Mouse (Mus musculus) midbrain, embryonic 10.5 days (tissue): Measurements from ENCODE around the gene N4bp3. TPM values are rescaled to one million over a fixed set of nuclear protein-coding genes. Genes with fewer than 3 reads are reported as not detected.
"Not testable (repeated sequence)": the region's sequence is repeated elsewhere in the genome, so short reads cannot be mapped to it uniquely, and the experiment has no call there.

Experiments
- DNase-seq: peaks from one replicate; pipeline ENCODE4 v3.0.0-alpha.2; 2017; ENCODE audit warnings: low spot score
- H3K27ac ChIP-seq: fragments of 300-500 bp; sonication (generic); replicated peaks from 2 replicates; pipeline ENCODE4 v1.5.1; 2016; ENCODE audit warnings: mild to moderate bottlenecking
- H3K27me3 ChIP-seq: fragments of 300-500 bp; sonication (generic); 2 replicates; pipeline ENCODE4 v1.6.1; 2016; ENCODE audit warnings: low read depth, mild to moderate bottlenecking; ENCODE audit not compliant: poor library complexity, severe bottlenecking
- H3K36me3 ChIP-seq: fragments of 300-500 bp; sonication (generic); 2 replicates; pipeline ENCODE4 v1.6.1; 2016; ENCODE audit warnings: mild to moderate bottlenecking, moderate library complexity
- H3K4me1 ChIP-seq: fragments of 300-500 bp; sonication (generic); 2 replicates; pipeline ENCODE4 v1.6.1; 2016
- H3K4me3 ChIP-seq: fragments of 300-500 bp; sonication (generic); 2 replicates; pipeline ENCODE4 v1.5.1; 2016; ENCODE audit warnings: mild to moderate bottlenecking, moderate library complexity
- H3K9me3 ChIP-seq: fragments of 300-500 bp; sonication (generic); replicated peaks from 2 replicates; pipeline ENCODE4 v1.6.1; 2016; ENCODE audit warnings: mild to moderate bottlenecking
- WGBS: fragments of 180-500 bp; shearing (Covaris S2); methylation state at CpG from one replicate; pipeline ENCODE4 v1.1.7; 2016; 5-methylcytosine and 5-hydroxymethylcytosine counted together
- polyA plus RNA-seq: library from polyadenylated mRNA; unstranded; fragments of >200 nt; fragmentation: Nextera tagmentation; extraction: Ambion mirVana; gene quantifications from 2 replicates; pipeline ENCODE4 v1.2.1, GENCODE M21; 2016

N4bp3 gene
- 16.9 and 21.7 TPM in 2 replicates for polyA plus RNA-seq

DNA sequence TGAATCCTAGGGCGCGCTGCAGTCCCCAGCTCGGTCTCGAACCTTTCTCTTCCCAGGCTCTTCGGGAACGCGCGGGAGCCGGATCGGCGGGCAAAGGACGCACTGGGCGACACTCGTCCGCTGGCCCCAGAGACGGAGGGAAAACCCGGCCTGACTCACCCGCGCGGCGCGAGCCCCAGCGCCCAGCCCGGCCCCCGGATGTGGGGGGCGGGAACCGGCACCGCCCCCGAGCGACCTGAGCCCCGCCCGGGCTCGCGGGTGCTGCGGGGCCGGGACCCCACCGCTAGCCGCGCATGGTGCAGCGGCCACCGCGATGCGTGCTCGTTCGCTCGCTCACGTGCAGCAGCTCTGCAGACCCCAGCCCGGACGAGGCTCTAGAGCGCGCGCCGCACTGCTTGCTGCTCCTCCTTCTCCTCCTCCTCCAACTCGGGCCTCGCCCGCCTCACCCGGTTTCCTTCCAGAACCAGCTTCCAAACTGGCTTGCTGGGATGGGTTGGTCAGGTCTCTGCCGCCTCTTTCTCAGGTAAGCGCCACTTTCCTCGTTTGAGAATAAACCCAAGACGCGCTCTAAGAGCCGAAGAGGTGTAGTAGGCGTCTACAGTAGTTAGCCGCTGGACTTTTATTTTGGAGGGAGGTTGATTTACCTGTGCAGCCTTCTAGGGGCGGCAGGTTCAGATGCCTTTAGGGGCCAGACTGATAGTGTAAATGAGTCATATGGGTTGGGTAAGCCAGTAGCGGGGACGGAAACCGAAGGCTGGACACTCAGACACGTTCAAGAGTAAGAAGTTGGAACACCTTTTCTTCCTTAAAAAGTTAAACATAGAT is at the start of gene N4bp3, which contains the start of gene D930048N14Rik:
Gene N4bp3, minus strand, starts transcription at position 152 of the 825 bp plus-strand sequence.
Gene D930048N14Rik, plus strand, starts transcription at position 264 of the 825 bp plus-strand sequence.
- Histone ChIP-seq H3K27me3 (peaks cover 36% of the 10 kb centered on the region), H3K36me3 (peaks cover 3% of the 10 kb centered on the region), H3K9me3 (no peaks in the 10 kb centered on the region), H3K27ac (peak within 1 kb of the TSS; percentile 88), H3K4me1 (peaks cover 49% of the 10 kb centered on the region), H3K4me3 (peak within 1 kb of the TSS; percentile 72)
- peak; percentile 77 for DNase-seq
- under 1% methylated on average over 70 of the region's 70 CpGs for WGBS

DNA sequence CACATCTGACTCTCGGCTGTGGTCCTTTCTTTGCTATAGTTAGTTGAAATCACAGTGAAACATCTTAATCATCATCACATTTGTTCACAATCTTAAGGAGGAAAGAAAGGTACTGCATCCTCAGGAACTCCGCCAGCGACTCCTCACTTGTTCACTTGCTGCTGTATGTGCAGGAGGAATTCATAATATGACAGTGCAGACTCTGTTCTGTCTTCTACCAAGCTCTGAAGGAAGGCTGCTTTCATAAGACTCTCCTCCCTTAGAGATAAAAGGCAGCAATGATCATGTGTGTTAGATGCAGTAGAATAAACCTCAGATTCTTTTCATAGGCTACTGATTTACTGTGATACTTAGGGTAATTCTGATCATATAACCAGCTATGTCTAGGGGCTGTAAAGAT is 44.3 kb upstream of the N4bp3 start:
- WGBS, result 94% methylated on average over 3 of the region's 3 CpGs
- H3K27ac ChIP-seq, result no peak overlapping the region
- H3K4me3 ChIP-seq, result no peak overlapping the region
- H3K9me3 ChIP-seq, result no peaks in the 10 kb centered on the region
- DNase-seq, result no peak
- H3K36me3 ChIP-seq, result peaks cover 54% of the 10 kb centered on the region
- no peaks in the 10 kb centered on the region for H3K4me1 ChIP-seq
- no peaks in the 10 kb centered on the region for H3K27me3 ChIP-seq

DNA sequence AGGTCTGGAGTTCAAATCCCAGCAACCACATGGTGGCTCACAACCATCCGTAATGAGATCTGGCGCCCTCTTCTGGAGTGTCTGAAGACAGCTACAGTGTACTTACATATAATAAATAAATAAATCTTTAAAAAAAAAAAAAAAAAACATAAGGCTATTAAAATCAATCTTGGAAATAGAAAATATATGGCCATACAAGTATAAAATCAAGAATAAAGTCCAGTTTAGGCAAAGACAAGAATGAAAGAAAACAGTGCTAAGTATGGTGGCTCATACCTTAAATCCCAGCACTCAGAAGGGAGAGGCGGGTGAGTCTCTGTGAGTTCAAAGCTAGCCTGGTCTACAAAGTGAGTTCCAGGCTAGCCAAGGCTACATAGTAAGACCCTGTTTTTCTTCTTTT is 40.0 kb upstream of the N4bp3 start:
- WGBS, result 73% methylated on average over 3 of the region's 3 CpGs
- not testable (repeated sequence) for H3K27me3 ChIP-seq, DNase-seq, H3K27ac ChIP-seq, H3K4me3 ChIP-seq, H3K9me3 ChIP-seq
- peaks cover 20% of the 10 kb centered on the region for H3K4me1 ChIP-seq
- H3K36me3 ChIP-seq, result peaks cover 17% of the 10 kb centered on the region

DNA sequence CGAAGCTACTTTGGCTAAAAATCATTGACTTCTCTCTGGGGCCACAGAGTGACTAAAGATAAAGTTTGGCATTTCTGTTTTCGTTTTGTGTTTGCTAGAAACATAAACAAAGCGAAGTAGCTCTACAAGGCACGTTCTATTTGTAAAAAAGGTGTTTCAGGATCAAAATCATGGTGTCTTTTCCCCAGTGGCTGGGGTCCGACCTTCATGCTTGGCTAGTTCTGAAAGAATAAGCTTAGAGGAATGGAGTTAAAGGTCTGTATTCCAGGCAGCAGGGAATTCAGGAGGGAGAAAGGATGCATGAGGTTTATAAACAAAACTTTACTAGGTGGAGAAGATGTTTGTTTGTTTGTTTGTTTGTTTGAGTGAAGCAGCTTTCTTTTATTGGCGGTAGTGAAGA is 38.7 kb upstream of the N4bp3 start:
- DNase-seq, result peak; percentile 16
- 25% methylated on average over 6 of the region's 6 CpGs for WGBS

DNA sequence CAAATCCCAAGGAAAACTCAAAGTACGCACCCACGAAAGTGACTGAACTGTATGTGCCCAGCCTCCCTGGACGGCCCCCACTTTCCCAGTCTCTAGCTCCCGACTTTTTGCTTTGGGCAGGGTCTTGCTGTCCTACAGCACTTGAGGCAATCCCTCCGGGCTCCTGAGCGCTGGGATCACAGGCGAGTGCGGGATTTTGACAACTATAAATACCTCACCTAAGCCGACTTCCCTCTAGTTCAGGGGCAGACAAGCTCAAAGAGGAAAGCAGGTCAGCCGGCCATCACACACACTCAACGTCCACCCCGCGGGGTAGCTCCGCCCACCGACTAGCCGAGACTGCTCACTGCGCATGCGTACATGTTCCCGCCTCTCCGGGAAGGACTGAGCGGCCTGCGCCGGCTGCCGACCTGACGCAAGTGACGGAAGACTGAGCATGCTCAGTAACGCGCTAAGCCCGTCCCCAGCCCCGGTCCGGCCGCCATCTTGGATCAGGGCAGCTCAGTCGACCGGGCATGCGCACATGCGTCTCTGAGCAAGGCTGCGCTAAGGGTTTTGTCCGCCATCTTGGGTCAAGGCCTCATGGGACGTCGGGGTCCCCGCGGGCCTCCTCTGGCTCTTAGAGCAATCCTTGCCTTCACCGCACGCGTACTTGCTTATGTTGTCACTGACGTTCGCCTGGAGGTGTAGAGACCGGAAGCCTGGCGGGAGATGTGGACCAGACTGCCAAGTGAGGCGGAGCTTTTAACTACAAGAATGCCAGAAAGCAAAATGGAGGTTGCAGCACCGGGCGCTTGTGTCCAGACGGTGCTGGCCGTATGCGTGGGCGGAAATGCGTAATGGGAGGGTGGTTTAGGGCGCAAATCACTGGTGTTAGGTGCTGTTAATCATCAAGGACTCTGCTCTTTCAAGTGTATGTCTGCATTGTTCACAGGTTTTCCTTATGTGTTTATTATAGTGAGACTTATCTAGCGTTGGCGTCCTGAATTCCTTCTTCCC is 38.0 kb upstream of the N4bp3 start, which contains the start of gene 0610009B22Rik:
Gene 0610009B22Rik, minus strand, starts transcription at position 545 of the 999 bp plus-strand sequence.
- H3K4me3 ChIP-seq, result peak within 1 kb of the TSS; percentile 73
- under 1% methylated on average over 60 of the region's 60 CpGs for WGBS
- no peaks in the 10 kb centered on the region for H3K9me3 ChIP-seq
- peak within 1 kb of the TSS; percentile 100 for H3K27ac ChIP-seq
- H3K27me3 ChIP-seq, result no peaks in the 10 kb centered on the region
- peaks cover 20% of the 10 kb centered on the region for H3K4me1 ChIP-seq
- peaks cover 22% of the 10 kb centered on the region for H3K36me3 ChIP-seq
- peak; percentile 100 for DNase-seq

More for the DNA sequence above, 38.7 kb upstream of the N4bp3 start:
- Histone ChIP-seq H3K27me3 (no peaks in the 10 kb centered on the region), H3K36me3 (peaks cover 22% of the 10 kb centered on the region), H3K4me3 (peak overlapping the region; percentile 73), H3K4me1 (peaks cover 20% of the 10 kb centered on the region), H3K9me3 (no peaks in the 10 kb centered on the region), H3K27ac (peak overlapping the region; percentile 100)

DNA sequence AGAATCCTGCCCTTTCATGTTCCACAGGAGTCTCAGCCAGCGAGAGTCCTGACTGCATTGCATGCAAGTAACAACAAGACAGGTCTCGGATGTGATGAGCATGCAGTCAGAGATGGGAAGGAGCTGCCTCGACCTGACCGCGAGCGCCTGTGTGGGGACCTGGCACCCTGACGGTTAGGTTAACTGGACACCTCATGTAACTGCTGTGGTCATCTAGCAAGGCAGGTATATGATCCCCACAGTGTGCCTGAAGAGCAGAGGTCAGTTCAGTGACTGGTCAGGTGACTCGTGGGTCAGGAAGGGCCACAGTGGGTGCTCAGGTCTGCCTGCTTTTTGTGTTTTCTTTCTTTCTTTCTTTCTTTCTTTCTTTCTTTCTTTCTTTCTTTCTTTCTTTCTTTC is 31.3 kb upstream of the N4bp3 start:
- H3K36me3 ChIP-seq, result peaks cover 15% of the 10 kb centered on the region
- H3K4me3 ChIP-seq, result peak overlapping the region; percentile 18; the same call in 1 of the 2 replicates
- no peak for DNase-seq
- no peaks in the 10 kb centered on the region for H3K27me3 ChIP-seq
- H3K4me1 ChIP-seq, result peaks cover 4% of the 10 kb centered on the region
- no peaks in the 10 kb centered on the region for H3K9me3 ChIP-seq
- WGBS, result 47% methylated on average over 8 of the region's 8 CpGs
- H3K27ac ChIP-seq, result no peak overlapping the region

DNA sequence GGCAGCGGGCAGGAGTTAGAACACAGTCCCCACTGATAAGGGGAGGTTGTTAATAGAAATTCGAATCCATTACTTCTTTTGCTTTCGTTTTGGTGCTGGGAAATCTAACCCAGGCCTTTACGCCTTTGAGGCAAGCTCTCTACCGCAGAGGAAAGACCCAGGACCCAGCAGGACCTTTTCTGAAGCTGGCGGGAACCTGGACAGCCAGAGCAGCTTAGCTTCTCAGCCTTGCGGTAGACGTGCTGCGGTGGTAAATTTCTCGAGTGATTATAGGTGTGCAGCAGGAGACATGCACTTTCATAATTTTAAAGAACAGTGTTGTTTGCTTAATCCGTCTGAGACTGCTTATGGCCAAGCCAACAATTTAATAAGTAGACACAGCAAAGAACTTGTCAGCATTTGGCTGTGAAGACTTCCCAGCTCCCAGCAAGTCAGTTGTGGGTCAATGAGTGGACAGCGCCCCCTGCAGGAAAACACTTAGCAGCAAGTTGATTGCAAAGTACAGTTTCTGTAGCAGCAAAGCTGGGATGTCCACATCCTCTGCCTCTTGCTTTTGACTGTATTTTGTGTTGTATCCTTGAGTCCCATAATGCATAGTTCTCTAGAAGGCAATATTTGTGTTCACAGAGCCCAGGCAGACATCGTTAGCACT is 30.8 kb upstream of the N4bp3 start:
- WGBS, result 39% methylated on average over 13 of the region's 13 CpGs
- Histone ChIP-seq H3K27ac (no peak overlapping the region), H3K4me1 (peaks cover 4% of the 10 kb centered on the region), H3K9me3 (no peaks in the 10 kb centered on the region), H3K4me3 (peak overlapping the region; percentile 18; the same call in 1 of the 2 replicates), H3K27me3 (no peaks in the 10 kb centered on the region), H3K36me3 (peaks cover 15% of the 10 kb centered on the region)
- DNase-seq, result peak; percentile 84

DNA sequence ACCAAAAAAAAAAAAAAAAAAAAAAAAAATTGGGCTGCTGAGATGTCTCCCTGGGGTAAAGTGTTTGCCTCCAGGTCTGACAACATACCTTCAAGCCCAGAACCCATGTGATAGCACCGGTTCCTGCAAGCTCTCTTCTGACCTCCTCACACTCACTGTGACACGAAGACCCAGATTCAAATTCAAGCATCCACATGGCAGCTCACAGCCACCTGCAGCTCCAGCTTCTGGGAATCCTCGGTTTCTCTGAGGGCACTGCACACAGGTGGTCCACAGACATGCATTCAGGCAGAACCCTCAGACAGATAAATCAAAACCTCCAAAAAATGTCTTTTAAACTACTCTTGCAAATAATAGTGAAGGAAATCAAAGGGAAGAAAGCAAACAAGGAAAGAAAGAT is 28.8 kb upstream of the N4bp3 start:
- no peak overlapping the region for H3K27ac ChIP-seq
- H3K4me3 ChIP-seq, result no peak overlapping the region
- no peaks in the 10 kb centered on the region for H3K27me3 ChIP-seq
- no peaks in the 10 kb centered on the region; the same call in 1 of the 2 replicates for H3K36me3 ChIP-seq
- no peaks in the 10 kb centered on the region for H3K9me3 ChIP-seq
- peaks cover 4% of the 10 kb centered on the region for H3K4me1 ChIP-seq
- 76% methylated on average over 3 of the region's 3 CpGs for WGBS
- DNase-seq, result no peak

DNA sequence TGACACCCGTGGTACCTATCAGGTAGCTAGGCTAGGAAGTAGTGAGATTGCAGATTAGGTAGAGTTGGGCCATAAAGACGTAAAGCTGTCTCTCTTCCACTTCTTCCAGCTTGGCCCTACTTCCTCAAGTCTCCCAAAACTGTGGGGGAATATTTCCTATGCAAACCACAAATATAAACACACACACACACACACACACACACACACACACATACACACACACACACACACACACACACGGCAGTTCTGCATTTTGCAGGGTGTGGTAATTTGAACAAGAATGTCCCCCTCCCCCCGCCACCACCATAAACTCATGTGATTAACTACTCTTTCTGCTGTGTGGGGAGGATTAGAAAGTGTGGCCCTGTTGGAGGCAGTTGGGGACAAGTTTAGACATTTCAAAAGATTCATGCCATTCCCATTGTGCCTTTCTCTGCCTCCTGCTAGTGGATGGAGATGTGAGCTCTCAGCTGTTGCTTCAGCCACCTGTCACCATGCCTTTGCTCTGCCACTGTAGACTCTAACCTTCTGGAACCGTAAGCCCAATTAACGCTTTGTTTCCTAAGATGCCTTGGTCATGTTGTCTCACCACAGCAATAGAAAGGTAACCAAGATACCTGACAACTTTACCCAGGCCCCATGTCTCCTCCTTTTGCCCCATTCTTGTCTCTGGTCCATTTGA is 27.2 kb upstream of the N4bp3 start:
- no peaks in the 10 kb centered on the region for H3K36me3 ChIP-seq
- no peak overlapping the region for H3K4me3 ChIP-seq
- no peak for DNase-seq
- peaks cover 4% of the 10 kb centered on the region for H3K4me1 ChIP-seq
- H3K9me3 ChIP-seq, result no peaks in the 10 kb centered on the region
- H3K27ac ChIP-seq, result no peak overlapping the region
- 77% methylated on average over 6 of the region's 6 CpGs for WGBS
- no peaks in the 10 kb centered on the region for H3K27me3 ChIP-seq

DNA sequence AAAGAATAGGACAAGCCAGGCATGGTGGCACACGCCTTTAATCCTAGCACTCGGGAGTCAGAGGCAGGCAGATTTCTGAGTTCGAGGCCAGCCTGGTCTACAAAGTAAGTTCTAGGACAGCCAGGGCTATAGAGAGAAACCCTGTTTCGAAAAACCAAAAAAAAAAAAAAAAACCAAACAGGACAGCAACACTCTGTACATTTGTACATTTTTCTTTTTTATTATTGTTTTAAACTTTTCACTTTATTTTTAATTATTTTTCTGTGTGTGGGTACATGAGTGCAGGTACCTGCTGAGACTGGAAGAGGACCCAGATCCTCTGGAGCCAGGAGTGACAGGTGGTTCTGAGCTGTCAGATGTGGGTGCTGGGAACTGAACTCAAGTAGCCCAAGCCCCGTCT is 24.7 kb upstream of the N4bp3 start:
- no peaks in the 10 kb centered on the region for H3K9me3 ChIP-seq
- no peak for DNase-seq
- H3K4me3 ChIP-seq, result no peak overlapping the region
- no peaks in the 10 kb centered on the region for H3K27me3 ChIP-seq
- H3K36me3 ChIP-seq, result no peaks in the 10 kb centered on the region
- H3K27ac ChIP-seq, result no peak overlapping the region
- H3K4me1 ChIP-seq, result no peaks in the 10 kb centered on the region
- WGBS, result 78% methylated on average over 5 of the region's 5 CpGs

DNA sequence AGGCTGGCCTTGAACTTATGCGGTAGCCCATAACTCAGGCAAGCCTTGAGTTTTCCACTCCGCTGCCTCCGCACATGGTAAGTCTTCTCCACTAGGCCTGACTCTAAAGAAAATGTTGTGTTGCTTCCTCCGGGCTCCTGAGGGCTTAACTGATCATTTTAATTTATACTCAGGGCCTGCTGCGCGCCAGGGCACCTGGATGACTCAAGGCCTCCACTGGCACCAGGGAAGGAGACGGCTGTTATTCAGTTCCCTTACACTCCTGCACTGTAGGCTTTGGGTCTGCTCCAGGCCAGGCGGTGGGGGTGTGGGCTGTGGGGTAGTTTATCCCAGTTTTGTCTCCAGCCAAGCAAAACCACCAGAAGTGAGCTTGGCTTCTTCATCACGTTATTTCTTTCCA is 22.6 kb upstream of the N4bp3 start:
- H3K4me1 ChIP-seq, result no peaks in the 10 kb centered on the region
- DNase-seq, result no peak
- WGBS, result 85% methylated on average over 9 of the region's 9 CpGs

More for the DNA sequence above, 22.6 kb upstream of the N4bp3 start:
- H3K27ac ChIP-seq, result no peak overlapping the region
- H3K27me3 ChIP-seq, result no peaks in the 10 kb centered on the region
- H3K36me3 ChIP-seq, result no peaks in the 10 kb centered on the region
- no peak overlapping the region for H3K4me3 ChIP-seq
- no peaks in the 10 kb centered on the region for H3K9me3 ChIP-seq
